ENCODE assay signal across 18 mouse cellular contexts in genomic region chrX:133373960-133374359, GRCm38 (mm10).
"Had no signal": no experiment of that assay in that cellular context is flagged by ENCODE, and none has a peak within 500 bp of the region (broad histone marks: within the 10 kb centered on the region; RNA-seq: fewer than 3 reads in every experiment).

No protein-coding gene starts in this region.

- H3K9ac ChIP-seq: limb, embryonic 13.5 days; liver, embryonic 13.5 days; midbrain, embryonic 13.5 days; neural tube, embryonic 13.5 days; stomach, embryonic 15.5 days had no signal

- H3K27me3 ChIP-seq: limb, embryonic 13.5 days; liver, embryonic 13.5 days; midbrain, embryonic 13.5 days; neural tube, embryonic 13.5 days; stomach, embryonic 15.5 days had no signal

- H3K4me1 ChIP-seq: limb, embryonic 13.5 days; liver, embryonic 13.5 days; midbrain, embryonic 13.5 days; neural tube, embryonic 13.5 days; stomach, embryonic 15.5 days had no signal

- H3K4me3 ChIP-seq: limb, embryonic 13.5 days; liver, embryonic 13.5 days; midbrain, embryonic 13.5 days; myocyte; neural tube, embryonic 13.5 days; stomach, embryonic 15.5 days had no signal

- H3K36me3 ChIP-seq: limb, embryonic 13.5 days; liver, embryonic 13.5 days; midbrain, embryonic 13.5 days; neural tube, embryonic 13.5 days; stomach, embryonic 15.5 days had no signal

- H3K27ac ChIP-seq: limb, embryonic 13.5 days; liver, embryonic 13.5 days; midbrain, embryonic 13.5 days; neural tube, embryonic 13.5 days; stomach, embryonic 15.5 days had no signal

- H3K4me2 ChIP-seq: limb, embryonic 13.5 days; liver, embryonic 13.5 days; midbrain, embryonic 13.5 days; neural tube, embryonic 13.5 days; stomach, embryonic 15.5 days had no signal

- ATAC-seq: midbrain, embryonic 13.5 days; midbrain, embryonic 16.5 days had no signal

- H3K9me3 ChIP-seq: limb, embryonic 13.5 days; liver, embryonic 13.5 days; midbrain, embryonic 13.5 days; neural tube, embryonic 13.5 days; stomach, embryonic 15.5 days had no signal

- DNase-seq: kidney, adult 9 months; kidney, postnatal 14 days; kidney, postnatal 4 days; left cerebral cortex, postnatal 4 days; liver, embryonic 13.5 days; lung, adult 2 months; lung, postnatal 14 days; lung, postnatal 4 days; retina, postnatal 1 day; right cerebral cortex, postnatal 25 days; spleen, adult 18-20 months; thymus, postnatal 25 days had no signal
